Mouse (Mus musculus): ENCODE results near the gene Rbm48. TPM values are rescaled to one million over a fixed set of nuclear protein-coding genes. Genes with fewer than 3 reads are reported as not detected.
A peak's percentile ranks its signal among the peaks of the same experiment; 100 is the strongest.
"Not testable (repeated sequence)": the region's sequence is repeated elsewhere in the genome, so short reads cannot be mapped to it uniquely, and the experiment has no call there.

Gene Rbm48
- polyA plus RNA-seq, 1 experiment from 2014 or later = 15.5 TPM

DNA sequence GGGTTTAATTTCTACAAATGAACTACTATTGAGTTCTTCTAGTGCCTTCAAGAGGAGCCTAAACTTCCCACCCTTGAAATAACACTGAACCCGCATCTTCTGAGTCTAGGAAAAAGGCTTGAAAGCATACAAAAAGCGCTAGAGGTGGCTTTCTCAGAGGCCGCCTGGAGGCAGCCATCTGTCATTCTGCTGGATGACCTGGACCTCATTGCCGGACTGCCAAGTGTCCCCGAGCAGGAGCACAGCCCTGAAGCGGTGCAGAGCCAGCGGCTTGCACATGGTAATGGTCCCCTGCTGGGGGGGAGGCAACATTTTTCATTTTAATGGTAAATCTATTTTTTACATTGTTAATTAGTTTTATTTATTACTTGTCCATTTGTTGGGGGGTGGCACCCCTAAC lies 24.1 kb upstream of the Rbm48 start:
- no peaks in the 10 kb centered on the region for H3K27me3 ChIP-seq (ENCODE audit: control insufficient read depth, insufficient read depth, low read length)
- no peaks in the 10 kb centered on the region for H3K9me3 ChIP-seq (ENCODE audit: control insufficient read depth, low read length)
- H3K27ac ChIP-seq (ENCODE audit: low read depth, low read length) = no peak overlapping the region
- no peak overlapping the region for H3K9ac ChIP-seq (ENCODE audit: low read depth, low read length)
- H3K4me1 ChIP-seq (replicated peaks; ENCODE audit: control insufficient read depth, insufficient read depth, low read length) = no peaks in the 10 kb centered on the region
- H3K4me2 ChIP-seq (replicated peaks; ENCODE audit: low read depth, low read length) = no peak overlapping the region
- ATAC-seq (ENCODE audit: low FRiP score) = no peak
- H3K36me3 ChIP-seq (ENCODE audit: control insufficient read depth, insufficient read depth, low read length) = no peaks in the 10 kb centered on the region
- 81% methylated on average over 7 of the region's 7 CpGs for WGBS
- H3K4me3 ChIP-seq (ENCODE audit: low read depth, low read length) = no peak overlapping the region
- DNase-seq (ENCODE audit: low spot score) = no peak

DNA sequence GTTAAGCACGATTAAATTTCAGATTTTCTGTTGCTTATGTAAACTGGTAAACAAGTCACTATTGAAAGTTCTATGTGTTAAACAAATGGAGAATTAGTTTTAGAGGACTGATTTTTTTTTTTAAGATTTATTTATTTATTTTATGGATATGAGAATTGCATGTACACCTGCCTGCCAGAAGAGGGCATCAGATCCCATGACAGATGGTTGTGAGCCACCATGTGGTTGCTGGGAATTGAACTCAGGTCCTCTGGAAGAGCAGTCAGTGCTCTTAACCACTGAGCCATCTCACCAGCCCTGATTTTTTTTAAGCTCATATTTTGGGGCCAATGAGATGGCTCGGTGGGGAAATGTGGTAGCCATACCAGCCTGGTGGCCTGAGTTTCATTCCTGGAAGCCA lies 15.4 kb upstream of the Rbm48 start:
- not testable (repeated sequence) for H3K4me1 ChIP-seq (replicated peaks; ENCODE audit: control insufficient read depth, insufficient read depth, low read length); H3K27ac ChIP-seq (ENCODE audit: low read depth, low read length); H3K9ac ChIP-seq (ENCODE audit: low read depth, low read length); DNase-seq (ENCODE audit: low spot score); H3K4me3 ChIP-seq (ENCODE audit: low read depth, low read length); H3K9me3 ChIP-seq (ENCODE audit: control insufficient read depth, low read length); H3K4me2 ChIP-seq (replicated peaks; ENCODE audit: low read depth, low read length); ATAC-seq (ENCODE audit: low FRiP score); H3K36me3 ChIP-seq (ENCODE audit: control insufficient read depth, insufficient read depth, low read length); H3K27me3 ChIP-seq (ENCODE audit: control insufficient read depth, insufficient read depth, low read length)
- 95% methylated on average over 2 of the region's 2 CpGs for WGBS

DNA sequence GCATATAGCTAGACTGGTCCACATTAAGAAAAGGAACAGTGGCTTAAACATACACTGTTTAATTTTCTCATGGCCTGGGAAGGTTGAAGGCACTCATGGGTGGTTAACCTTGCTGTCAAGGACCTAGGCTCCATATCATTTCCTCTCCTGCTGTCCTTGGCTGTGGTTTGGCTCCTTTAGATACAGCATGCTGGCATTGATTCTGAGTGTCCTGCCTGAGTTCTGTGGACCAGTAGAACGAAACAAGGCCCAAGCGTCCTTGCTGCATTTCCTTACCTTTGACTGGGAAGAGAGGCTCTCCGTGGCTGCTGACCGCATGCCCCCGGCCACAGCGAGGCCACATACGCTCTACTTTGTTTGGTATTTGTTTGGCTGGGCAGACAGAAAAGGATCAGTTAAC lies 12.9 kb upstream of the Rbm48 start:
- H3K4me1 ChIP-seq (replicated peaks; ENCODE audit: control insufficient read depth, insufficient read depth, low read length) = no peaks in the 10 kb centered on the region
- no peak overlapping the region for H3K4me2 ChIP-seq (replicated peaks; ENCODE audit: low read depth, low read length)
- no peak for ATAC-seq (ENCODE audit: low FRiP score)
- H3K36me3 ChIP-seq (ENCODE audit: control insufficient read depth, insufficient read depth, low read length) = peaks cover 6% of the 10 kb centered on the region
- no peak overlapping the region for H3K9ac ChIP-seq (ENCODE audit: low read depth, low read length)
- H3K27me3 ChIP-seq (ENCODE audit: control insufficient read depth, insufficient read depth, low read length) = no peaks in the 10 kb centered on the region
- H3K4me3 ChIP-seq (ENCODE audit: low read depth, low read length) = no peak overlapping the region
- no peak overlapping the region for H3K27ac ChIP-seq (ENCODE audit: low read depth, low read length)
- 92% methylated on average over 7 of the region's 7 CpGs for WGBS
- no peak for DNase-seq (ENCODE audit: low spot score)
- no peaks in the 10 kb centered on the region for H3K9me3 ChIP-seq (ENCODE audit: control insufficient read depth, low read length)

DNA sequence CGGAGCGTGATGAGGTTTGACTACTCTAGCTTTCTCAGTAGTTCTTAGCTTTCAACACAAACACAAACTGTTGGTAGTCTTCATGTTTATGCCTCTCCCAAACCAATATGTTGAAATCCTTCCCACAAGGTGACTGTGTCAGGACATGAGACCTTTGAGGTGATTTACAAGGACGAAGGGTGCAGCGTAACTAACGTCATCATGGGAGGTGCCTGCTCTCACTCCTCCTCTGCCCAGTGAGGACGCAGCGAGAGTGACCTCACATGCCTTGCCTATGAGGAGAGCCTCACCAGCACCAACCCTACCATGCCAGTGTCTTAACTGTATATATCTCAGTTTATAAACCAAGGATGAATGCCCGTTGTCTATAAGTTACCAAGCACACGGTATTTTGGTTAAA lies 10.7 kb upstream of the Rbm48 start:
- no peaks in the 10 kb centered on the region for H3K27me3 ChIP-seq (ENCODE audit: control insufficient read depth, insufficient read depth, low read length)
- H3K36me3 ChIP-seq (ENCODE audit: control insufficient read depth, insufficient read depth, low read length) = peaks cover 4% of the 10 kb centered on the region; the same call in 1 of the 2 replicates
- 96% methylated on average over 9 of the region's 9 CpGs for WGBS
- no peak overlapping the region for H3K27ac ChIP-seq (ENCODE audit: low read depth, low read length)
- no peak overlapping the region for H3K9ac ChIP-seq (ENCODE audit: low read depth, low read length)
- H3K4me1 ChIP-seq (replicated peaks; ENCODE audit: control insufficient read depth, insufficient read depth, low read length) = no peaks in the 10 kb centered on the region
- no peak overlapping the region for H3K4me3 ChIP-seq (ENCODE audit: low read depth, low read length)
- ATAC-seq (ENCODE audit: low FRiP score) = no peak
- H3K9me3 ChIP-seq (ENCODE audit: control insufficient read depth, low read length) = no peaks in the 10 kb centered on the region
- no peak for DNase-seq (ENCODE audit: low spot score)
- H3K4me2 ChIP-seq (replicated peaks; ENCODE audit: low read depth, low read length) = no peak overlapping the region

DNA sequence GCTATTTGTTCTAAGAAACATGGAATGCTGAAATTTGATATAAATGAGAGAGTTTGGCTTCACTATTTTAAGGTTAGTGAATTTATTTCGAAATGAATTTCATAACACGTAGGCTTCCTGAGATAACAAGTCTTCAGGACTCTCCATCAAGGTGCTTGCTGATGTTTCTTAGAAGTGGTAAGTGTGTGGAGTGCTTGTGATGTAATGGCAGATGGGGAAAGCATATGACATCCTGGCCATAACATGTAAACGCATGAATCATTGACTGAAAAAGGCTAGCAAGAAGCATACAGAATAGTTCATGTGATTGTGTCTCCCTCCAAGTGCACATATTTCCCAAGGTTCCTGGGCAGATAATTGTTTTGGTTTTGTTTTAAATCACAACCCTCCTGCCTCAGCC lies 4.4 kb upstream of the Rbm48 start:
- no peak overlapping the region for H3K4me3 ChIP-seq (ENCODE audit: low read depth, low read length)
- DNase-seq (ENCODE audit: low spot score) = no peak
- H3K36me3 ChIP-seq (ENCODE audit: control insufficient read depth, insufficient read depth, low read length) = no peaks in the 10 kb centered on the region
- no peak overlapping the region for H3K9ac ChIP-seq (ENCODE audit: low read depth, low read length)
- H3K4me1 ChIP-seq (replicated peaks; ENCODE audit: control insufficient read depth, insufficient read depth, low read length) = no peaks in the 10 kb centered on the region
- no peaks in the 10 kb centered on the region for H3K27me3 ChIP-seq (ENCODE audit: control insufficient read depth, insufficient read depth, low read length)
- H3K4me2 ChIP-seq (replicated peaks; ENCODE audit: low read depth, low read length) = no peak overlapping the region
- ATAC-seq (ENCODE audit: low FRiP score) = no peak
- WGBS = 92% methylated on average over 3 of the region's 3 CpGs
- H3K27ac ChIP-seq (ENCODE audit: low read depth, low read length) = no peak overlapping the region
- no peaks in the 10 kb centered on the region for H3K9me3 ChIP-seq (ENCODE audit: control insufficient read depth, low read length)

DNA sequence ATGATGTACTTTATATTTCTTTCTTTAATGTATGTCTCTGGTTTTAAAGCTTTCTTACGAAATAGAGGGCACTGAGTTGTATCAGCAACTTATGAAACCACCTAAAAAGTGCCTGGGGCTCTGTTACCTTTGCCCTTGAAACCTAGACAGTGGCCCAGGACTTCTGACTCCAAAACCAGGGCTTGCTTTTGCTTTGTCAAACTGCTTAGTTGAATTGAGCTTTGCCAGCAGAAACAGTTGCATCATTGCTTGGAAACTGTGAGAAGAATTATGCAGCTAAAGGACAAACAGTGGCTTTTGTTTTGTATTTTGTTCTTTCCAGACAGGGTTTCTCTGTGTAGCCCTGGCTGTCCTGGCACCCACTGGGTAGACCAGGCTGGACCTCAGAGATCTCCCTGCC lies 3.9 kb upstream of the Rbm48 start:
- 94% methylated on average over 1 of the region's 1 CpGs for WGBS
- no peak for ATAC-seq (ENCODE audit: low FRiP score)
- no peak overlapping the region for H3K9ac ChIP-seq (ENCODE audit: low read depth, low read length)

DNA sequence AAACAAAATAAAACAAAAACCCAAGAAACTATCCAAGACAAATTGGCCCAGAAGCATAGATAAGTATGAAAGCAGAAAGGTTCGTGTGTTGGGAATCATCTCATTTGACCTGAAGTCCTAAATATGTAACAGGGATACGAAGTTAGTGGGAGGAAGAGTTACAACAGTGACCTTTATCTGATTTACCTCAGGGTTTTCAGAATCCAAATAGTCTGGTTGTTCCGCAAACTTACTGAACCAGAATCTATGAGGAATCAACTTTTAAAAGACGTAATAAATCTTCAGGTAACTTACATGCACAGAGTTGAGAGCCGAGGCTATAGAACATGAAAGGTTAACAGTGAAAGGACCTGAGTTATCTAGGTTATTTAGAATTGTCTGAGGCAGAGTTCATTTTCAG lies 2.4 kb upstream of the Rbm48 start:
- 89% methylated on average over 5 of the region's 5 CpGs for WGBS
- H3K27me3 ChIP-seq (ENCODE audit: control insufficient read depth, insufficient read depth, low read length) = no peaks in the 10 kb centered on the region
- H3K27ac ChIP-seq (ENCODE audit: low read depth, low read length) = no peak overlapping the region
- H3K36me3 ChIP-seq (ENCODE audit: control insufficient read depth, insufficient read depth, low read length) = no peaks in the 10 kb centered on the region
- no peaks in the 10 kb centered on the region for H3K9me3 ChIP-seq (ENCODE audit: control insufficient read depth, low read length)
- ATAC-seq (ENCODE audit: low FRiP score) (no peak), DNase-seq (ENCODE audit: low spot score) (no peak)
- H3K4me1 ChIP-seq (replicated peaks; ENCODE audit: control insufficient read depth, insufficient read depth, low read length) = no peaks in the 10 kb centered on the region
- no peak overlapping the region for H3K4me3 ChIP-seq (ENCODE audit: low read depth, low read length)
- H3K9ac ChIP-seq (ENCODE audit: low read depth, low read length) = no peak overlapping the region
- no peak overlapping the region for H3K4me2 ChIP-seq (replicated peaks; ENCODE audit: low read depth, low read length)

More for the DNA sequence above, 3.9 kb upstream of the Rbm48 start:
- Histone ChIP-seq H3K27ac (ENCODE audit: low read depth, low read length) (no peak overlapping the region), H3K27me3 (ENCODE audit: control insufficient read depth, insufficient read depth, low read length) (no peaks in the 10 kb centered on the region), H3K4me3 (ENCODE audit: low read depth, low read length) (no peak overlapping the region), H3K4me2 (replicated peaks; ENCODE audit: low read depth, low read length) (no peak overlapping the region), H3K4me1 (replicated peaks; ENCODE audit: control insufficient read depth, insufficient read depth, low read length) (no peaks in the 10 kb centered on the region), H3K36me3 (ENCODE audit: control insufficient read depth, insufficient read depth, low read length) (no peaks in the 10 kb centered on the region), H3K9me3 (ENCODE audit: control insufficient read depth, low read length) (no peaks in the 10 kb centered on the region)
- DNase-seq (ENCODE audit: low spot score) = no peak

DNA sequence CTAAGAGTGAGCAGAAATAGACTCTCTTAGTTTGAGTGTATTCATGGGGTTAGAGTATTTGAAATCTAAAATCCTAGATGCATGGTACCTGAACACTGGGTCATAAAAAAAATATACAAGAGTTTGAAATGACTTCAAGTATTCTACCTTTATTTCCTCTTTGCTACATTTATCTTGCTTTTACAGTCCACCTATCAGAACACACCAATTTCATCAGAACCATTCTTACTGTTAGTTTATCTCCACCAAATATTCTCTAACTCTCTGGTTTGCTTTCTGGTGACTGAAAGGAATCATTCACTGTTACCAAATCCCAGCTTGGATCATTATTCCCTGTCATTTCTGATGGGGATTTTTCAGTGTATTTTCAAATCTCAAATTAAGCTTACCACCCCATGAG lies 786 bp upstream of the Rbm48 start:
- no peak for DNase-seq (ENCODE audit: low spot score)
- Histone ChIP-seq H3K27ac (ENCODE audit: low read depth, low read length) (no peak overlapping the region), H3K36me3 (ENCODE audit: control insufficient read depth, insufficient read depth, low read length) (no peaks in the 10 kb centered on the region), H3K4me3 (ENCODE audit: low read depth, low read length) (peak overlapping the region; percentile 85; the same call in 1 of the 2 replicates), H3K9me3 (ENCODE audit: control insufficient read depth, low read length) (no peaks in the 10 kb centered on the region), H3K4me1 (replicated peaks; ENCODE audit: control insufficient read depth, insufficient read depth, low read length) (no peaks in the 10 kb centered on the region), H3K27me3 (ENCODE audit: control insufficient read depth, insufficient read depth, low read length) (no peaks in the 10 kb centered on the region), H3K4me2 (replicated peaks; ENCODE audit: low read depth, low read length) (no peak overlapping the region), H3K9ac (ENCODE audit: low read depth, low read length) (no peak overlapping the region)
- ATAC-seq (ENCODE audit: low FRiP score) = no peak

DNA sequence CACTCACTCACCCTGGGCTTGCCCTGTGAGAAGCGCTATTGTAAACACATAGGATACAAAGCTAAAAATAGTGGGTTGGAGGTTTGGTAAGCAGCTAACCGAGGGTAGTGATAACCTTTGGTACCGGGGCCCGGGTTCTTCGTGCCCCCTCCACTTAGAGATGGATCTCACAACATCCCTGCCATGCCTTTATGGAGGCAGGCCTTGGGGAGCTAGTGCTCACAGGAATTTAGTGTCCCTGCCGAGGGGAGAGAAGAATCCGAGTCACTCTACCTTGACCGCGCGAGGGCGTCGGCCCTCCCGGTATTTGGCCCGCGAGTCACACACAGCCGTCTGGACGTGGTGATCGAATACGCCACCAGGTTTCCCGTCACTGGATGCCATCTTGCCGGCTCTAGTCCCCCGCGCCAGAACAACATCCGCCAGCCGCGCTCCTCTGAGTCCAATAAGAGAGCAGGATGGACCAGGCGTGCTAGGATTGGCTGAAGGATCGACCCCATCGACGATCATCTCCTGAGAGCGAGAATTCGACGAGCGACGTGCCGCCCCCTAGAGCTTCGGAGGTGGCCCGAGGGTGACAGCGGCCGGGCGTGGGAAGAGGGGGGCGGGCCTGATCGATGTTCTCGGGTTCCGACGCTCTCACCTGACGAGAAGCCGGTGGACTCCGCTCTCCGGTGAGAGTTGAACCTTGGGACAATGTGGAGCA lies 539 bp downstream of the Rbm48 start, which contains the start of gene Pex1:
TSS of gene Pex1 (plus strand) at position 374 of the 706 bp plus-strand sequence.
- Histone ChIP-seq H3K9ac (ENCODE audit: low read depth, low read length) (peak within 1 kb of the TSS; percentile 71), H3K9me3 (ENCODE audit: control insufficient read depth, low read length) (no peaks in the 10 kb centered on the region), H3K4me2 (replicated peaks; ENCODE audit: low read depth, low read length) (peak within 1 kb of the TSS; percentile 69), H3K36me3 (ENCODE audit: control insufficient read depth, insufficient read depth, low read length) (no peaks in the 10 kb centered on the region), H3K27ac (ENCODE audit: low read depth, low read length) (no peak within 1 kb of the TSS), H3K27me3 (ENCODE audit: control insufficient read depth, insufficient read depth, low read length) (no peaks in the 10 kb centered on the region), H3K4me1 (replicated peaks; ENCODE audit: control insufficient read depth, insufficient read depth, low read length) (no peaks in the 10 kb centered on the region), H3K4me3 (ENCODE audit: low read depth, low read length) (peak within 1 kb of the TSS; percentile 85)
- DNase-seq (ENCODE audit: low spot score) = peak; percentile 94
- peak; percentile 99 for ATAC-seq (ENCODE audit: low FRiP score)
- 1% methylated on average over 50 of the region's 50 CpGs for WGBS

All from hindbrain, embryonic 11.5 days (tissue).